Mouse (Mus musculus): ENCODE results near the gene Serinc1.

GRCm38 (mm10) chr10:57488591-57488990 lies 43.7 kb downstream of the Serinc1 start:
- TF ChIP-seq POLR2A (IDR thresholded peaks at IDR 0.05; ENCODE audit: control insufficient read depth, extremely low read depth, insufficient read depth, low read length, poor library complexity) (no peak), CTCF (IDR thresholded peaks at IDR 0.05; ENCODE audit: borderline replicate concordance, control insufficient read depth, extremely low read depth, insufficient read depth, low read length, poor library complexity) (no peak)

Measured in thymus, adult 2 months (tissue).